Mouse (Mus musculus): Measurements from ENCODE around the gene Cpne5. TPM values are rescaled to one million over a fixed set of nuclear protein-coding genes. Genes with fewer than 3 reads are reported as not detected.

Cpne5 gene
- polyA plus RNA-seq, 1 experiment from 2014 or later: 38.1 TPM

DNA sequence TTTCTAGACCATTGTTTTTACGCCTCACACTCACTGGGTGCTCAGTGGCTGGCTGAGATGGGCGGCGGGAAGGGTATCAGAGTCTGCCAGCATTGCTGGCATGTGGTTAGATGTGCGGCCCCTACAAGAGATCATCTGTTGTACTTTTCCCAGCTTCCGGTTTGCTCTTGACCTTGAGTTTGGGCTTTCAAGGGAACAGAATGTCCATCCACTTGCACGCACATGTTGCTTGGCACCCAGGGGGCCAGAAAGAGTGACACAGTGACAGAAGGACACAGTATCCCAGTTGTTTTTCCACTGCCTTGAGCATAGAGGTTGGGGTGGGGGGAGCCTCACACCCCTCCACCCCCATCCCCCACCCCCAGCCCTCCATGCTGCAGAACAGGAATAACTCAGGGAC is 90.2 kb downstream of the Cpne5 start:
- Histone ChIP-seq H3K27ac (no peak overlapping the region), H3K4me1 (replicated peaks; ENCODE audit: control insufficient read depth, insufficient read depth, low read length) (0 out of 2 replicates have a peak, but pooled peaks cover 2% of the 10 kb centered on the region), H3K4me2 (replicated peaks) (no peak overlapping the region), H3K36me3 (replicated peaks; ENCODE audit: control insufficient read depth, insufficient read depth) (no peaks in the 10 kb centered on the region), H3K9ac (no peak overlapping the region), H3K27me3 (ENCODE audit: control insufficient read depth, insufficient read depth, low read length) (no peaks in the 10 kb centered on the region), H3K9me3 (ENCODE audit: control insufficient read depth, low read length) (no peaks in the 10 kb centered on the region), H3K4me3 (replicated peaks; ENCODE audit: low read length) (no peak overlapping the region)
- ATAC-seq (ENCODE audit: low FRiP score): no peak
- 69% methylated on average over 6 of the region's 6 CpGs for WGBS
- DNase-seq (ENCODE audit: low spot score): no peak

- H3K27me3 ChIP-seq (ENCODE audit: control insufficient read depth, insufficient read depth, low read length): no peaks in the 10 kb centered on the region
- H3K4me3 ChIP-seq (replicated peaks; ENCODE audit: low read length): no peak overlapping the region
- H3K9me3 ChIP-seq (ENCODE audit: control insufficient read depth, low read length): no peaks in the 10 kb centered on the region
- WGBS: 83% methylated on average over 14 of the region's 14 CpGs
- no peak overlapping the region for H3K4me2 ChIP-seq (replicated peaks)
- ATAC-seq (ENCODE audit: low FRiP score) (no peak), DNase-seq (ENCODE audit: low spot score) (no peak)
- no peak overlapping the region for H3K27ac ChIP-seq
- 0 out of 2 replicates have a peak, but pooled peaks cover 2% of the 10 kb centered on the region for H3K4me1 ChIP-seq (replicated peaks; ENCODE audit: control insufficient read depth, insufficient read depth, low read length)
- no peaks in the 10 kb centered on the region for H3K36me3 ChIP-seq (replicated peaks; ENCODE audit: control insufficient read depth, insufficient read depth)
- no peak overlapping the region for H3K9ac ChIP-seq
Measured at GRCm38 (mm10) chr17:29147273-29147672, 90.7 kb downstream of the Cpne5 start.

GRCm38 (mm10) chr17:29145101-29145500 is 92.9 kb downstream of the Cpne5 start:
- no peak for DNase-seq (ENCODE audit: low spot score)
- no peaks in the 10 kb centered on the region for H3K9me3 ChIP-seq (ENCODE audit: control insufficient read depth, low read length)
- no peak for ATAC-seq (ENCODE audit: low FRiP score)
- H3K4me1 ChIP-seq (replicated peaks; ENCODE audit: control insufficient read depth, insufficient read depth, low read length): 0 out of 2 replicates have a peak, but pooled peaks cover 2% of the 10 kb centered on the region
- no peak overlapping the region for H3K9ac ChIP-seq
- 90% methylated on average over 12 of the region's 12 CpGs for WGBS
- no peak overlapping the region for H3K4me2 ChIP-seq (replicated peaks)
- no peak overlapping the region for H3K27ac ChIP-seq
- H3K27me3 ChIP-seq (ENCODE audit: control insufficient read depth, insufficient read depth, low read length): no peaks in the 10 kb centered on the region
- H3K36me3 ChIP-seq (replicated peaks; ENCODE audit: control insufficient read depth, insufficient read depth): no peaks in the 10 kb centered on the region
- H3K4me3 ChIP-seq (replicated peaks; ENCODE audit: low read length): no peak overlapping the region

GRCm38 (mm10) chr17:29143266-29143665 is 94.7 kb downstream of the Cpne5 start:
- no peak overlapping the region for H3K9ac ChIP-seq
- H3K4me1 ChIP-seq (replicated peaks; ENCODE audit: control insufficient read depth, insufficient read depth, low read length): 0 out of 2 replicates have a peak, but pooled peaks cover 2% of the 10 kb centered on the region
- DNase-seq (ENCODE audit: low spot score) (no peak), ATAC-seq (ENCODE audit: low FRiP score) (no peak)
- H3K9me3 ChIP-seq (ENCODE audit: control insufficient read depth, low read length): no peaks in the 10 kb centered on the region
- H3K27me3 ChIP-seq (ENCODE audit: control insufficient read depth, insufficient read depth, low read length): no peaks in the 10 kb centered on the region
- H3K36me3 ChIP-seq (replicated peaks; ENCODE audit: control insufficient read depth, insufficient read depth): no peaks in the 10 kb centered on the region
- no peak overlapping the region for H3K27ac ChIP-seq
- WGBS: 83% methylated on average over 8 of the region's 8 CpGs
- no peak overlapping the region for H3K4me3 ChIP-seq (replicated peaks; ENCODE audit: low read length)
- H3K4me2 ChIP-seq (replicated peaks): no peak overlapping the region

GRCm38 (mm10) chr17:29141577-29141976 is 96.4 kb downstream of the Cpne5 start:
- Histone ChIP-seq H3K9ac (no peak overlapping the region), H3K27me3 (ENCODE audit: control insufficient read depth, insufficient read depth, low read length) (no peaks in the 10 kb centered on the region), H3K4me3 (replicated peaks; ENCODE audit: low read length) (no peak overlapping the region), H3K9me3 (ENCODE audit: control insufficient read depth, low read length) (no peaks in the 10 kb centered on the region), H3K4me1 (replicated peaks; ENCODE audit: control insufficient read depth, insufficient read depth, low read length) (no peaks in the 10 kb centered on the region), H3K27ac (no peak overlapping the region), H3K4me2 (replicated peaks) (no peak overlapping the region), H3K36me3 (replicated peaks; ENCODE audit: control insufficient read depth, insufficient read depth) (no peaks in the 10 kb centered on the region)
- ATAC-seq (ENCODE audit: low FRiP score) (no peak), DNase-seq (ENCODE audit: low spot score) (no peak)
- WGBS: 85% methylated on average over 3 of the region's 3 CpGs

DNA sequence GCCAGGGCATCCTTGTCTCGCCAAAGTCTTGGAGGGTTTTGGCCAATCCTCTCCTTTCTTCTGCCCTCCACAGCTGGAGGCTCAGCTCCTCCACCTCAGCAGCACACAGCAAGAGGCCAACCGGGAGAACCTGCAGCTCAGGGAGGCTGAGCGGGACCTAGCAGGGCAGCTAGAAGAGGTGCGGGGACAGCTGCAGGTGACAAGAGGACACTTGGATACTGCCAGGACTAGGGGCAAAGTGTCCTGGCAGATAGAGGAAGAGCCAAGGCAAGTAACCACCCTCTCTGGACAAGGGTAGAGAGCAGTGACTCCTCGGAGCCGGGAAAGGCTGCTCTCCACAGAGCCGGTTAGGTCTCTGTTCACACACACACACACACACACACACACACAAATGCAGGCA is 100.1 kb downstream of the Cpne5 start:
- Histone ChIP-seq H3K27me3 (ENCODE audit: control insufficient read depth, insufficient read depth, low read length) (no peaks in the 10 kb centered on the region), H3K36me3 (replicated peaks; ENCODE audit: control insufficient read depth, insufficient read depth) (no peaks in the 10 kb centered on the region), H3K4me2 (replicated peaks) (no peak overlapping the region), H3K4me1 (replicated peaks; ENCODE audit: control insufficient read depth, insufficient read depth, low read length) (no peaks in the 10 kb centered on the region), H3K4me3 (replicated peaks; ENCODE audit: low read length) (no peak overlapping the region), H3K27ac (no peak overlapping the region), H3K9me3 (ENCODE audit: control insufficient read depth, low read length) (no peaks in the 10 kb centered on the region), H3K9ac (no peak overlapping the region)
- 87% methylated on average over 7 of the region's 7 CpGs for WGBS
- DNase-seq (ENCODE audit: low spot score) (no peak), ATAC-seq (ENCODE audit: low FRiP score) (no peak)

- no peaks in the 10 kb centered on the region for H3K36me3 ChIP-seq (replicated peaks; ENCODE audit: control insufficient read depth, insufficient read depth)
- no peaks in the 10 kb centered on the region for H3K9me3 ChIP-seq (ENCODE audit: control insufficient read depth, low read length)
- H3K27ac ChIP-seq: no peak overlapping the region
- H3K4me1 ChIP-seq (replicated peaks; ENCODE audit: control insufficient read depth, insufficient read depth, low read length): no peaks in the 10 kb centered on the region
- DNase-seq (ENCODE audit: low spot score) (no peak), ATAC-seq (ENCODE audit: low FRiP score) (no peak)
- 66% methylated on average over 6 of the region's 6 CpGs for WGBS
- H3K9ac ChIP-seq: no peak overlapping the region
- no peak overlapping the region for H3K4me2 ChIP-seq (replicated peaks)
- no peak overlapping the region for H3K4me3 ChIP-seq (replicated peaks; ENCODE audit: low read length)
- no peaks in the 10 kb centered on the region for H3K27me3 ChIP-seq (ENCODE audit: control insufficient read depth, insufficient read depth, low read length)
Measured at GRCm38 (mm10) chr17:29136236-29136635, 101.7 kb downstream of the Cpne5 start.

- H3K4me3 ChIP-seq (replicated peaks; ENCODE audit: low read length): no peak overlapping the region
- H3K27me3 ChIP-seq (ENCODE audit: control insufficient read depth, insufficient read depth, low read length): no peaks in the 10 kb centered on the region
- no peaks in the 10 kb centered on the region for H3K9me3 ChIP-seq (ENCODE audit: control insufficient read depth, low read length)
- H3K9ac ChIP-seq: no peak overlapping the region
- WGBS: 66% methylated on average over 5 of the region's 5 CpGs
- no peaks in the 10 kb centered on the region for H3K4me1 ChIP-seq (replicated peaks; ENCODE audit: control insufficient read depth, insufficient read depth, low read length)
- ATAC-seq (ENCODE audit: low FRiP score) (no peak), DNase-seq (ENCODE audit: low spot score) (no peak)
- no peaks in the 10 kb centered on the region for H3K36me3 ChIP-seq (replicated peaks; ENCODE audit: control insufficient read depth, insufficient read depth)
- H3K4me2 ChIP-seq (replicated peaks): no peak overlapping the region
- no peak overlapping the region for H3K27ac ChIP-seq
Measured at GRCm38 (mm10) chr17:29135066-29135465, 102.9 kb downstream of the Cpne5 start.

- ATAC-seq (ENCODE audit: low FRiP score) (no peak), DNase-seq (ENCODE audit: low spot score) (no peak)
- no peaks in the 10 kb centered on the region for H3K9me3 ChIP-seq (ENCODE audit: control insufficient read depth, low read length)
- H3K9ac ChIP-seq: no peak overlapping the region
- H3K36me3 ChIP-seq (replicated peaks; ENCODE audit: control insufficient read depth, insufficient read depth): no peaks in the 10 kb centered on the region
- no peaks in the 10 kb centered on the region for H3K27me3 ChIP-seq (ENCODE audit: control insufficient read depth, insufficient read depth, low read length)
- H3K4me2 ChIP-seq (replicated peaks): no peak overlapping the region
- no peaks in the 10 kb centered on the region for H3K4me1 ChIP-seq (replicated peaks; ENCODE audit: control insufficient read depth, insufficient read depth, low read length)
- H3K27ac ChIP-seq: no peak overlapping the region
- 46% methylated on average over 5 of the region's 5 CpGs for WGBS
- no peak overlapping the region for H3K4me3 ChIP-seq (replicated peaks; ENCODE audit: low read length)
Measured at GRCm38 (mm10) chr17:29129341-29129740, 108.6 kb downstream of the Cpne5 start.

GRCm38 (mm10) chr17:29126561-29126960 is 111.4 kb downstream of the Cpne5 start:
- ATAC-seq (ENCODE audit: low FRiP score): no peak

More at GRCm38 (mm10) chr17:29126561-29126960, 111.4 kb downstream of the Cpne5 start:
- WGBS: 93% methylated on average over 3 of the region's 3 CpGs
- Histone ChIP-seq H3K9me3 (ENCODE audit: control insufficient read depth, low read length) (no peaks in the 10 kb centered on the region), H3K4me3 (replicated peaks; ENCODE audit: low read length) (no peak overlapping the region), H3K4me1 (replicated peaks; ENCODE audit: control insufficient read depth, insufficient read depth, low read length) (no peaks in the 10 kb centered on the region), H3K36me3 (replicated peaks; ENCODE audit: control insufficient read depth, insufficient read depth) (no peaks in the 10 kb centered on the region), H3K27ac (no peak overlapping the region), H3K9ac (no peak overlapping the region), H3K4me2 (replicated peaks) (no peak overlapping the region), H3K27me3 (ENCODE audit: control insufficient read depth, insufficient read depth, low read length) (no peaks in the 10 kb centered on the region)
- DNase-seq (ENCODE audit: low spot score): no peak

All from hindbrain, embryonic 14.5 days (tissue).